Mouse (Mus musculus) embryo, embryonic 10 days (tissue): ENCODE measurements around the gene Iqcd.

ENCODE experiments used
- DNase-seq: peaks from one replicate; pipeline ENCODE4 v3.0.0-alpha.2; 2015; ENCODE audit warnings: low spot score

The Iqcd gene

DNA sequence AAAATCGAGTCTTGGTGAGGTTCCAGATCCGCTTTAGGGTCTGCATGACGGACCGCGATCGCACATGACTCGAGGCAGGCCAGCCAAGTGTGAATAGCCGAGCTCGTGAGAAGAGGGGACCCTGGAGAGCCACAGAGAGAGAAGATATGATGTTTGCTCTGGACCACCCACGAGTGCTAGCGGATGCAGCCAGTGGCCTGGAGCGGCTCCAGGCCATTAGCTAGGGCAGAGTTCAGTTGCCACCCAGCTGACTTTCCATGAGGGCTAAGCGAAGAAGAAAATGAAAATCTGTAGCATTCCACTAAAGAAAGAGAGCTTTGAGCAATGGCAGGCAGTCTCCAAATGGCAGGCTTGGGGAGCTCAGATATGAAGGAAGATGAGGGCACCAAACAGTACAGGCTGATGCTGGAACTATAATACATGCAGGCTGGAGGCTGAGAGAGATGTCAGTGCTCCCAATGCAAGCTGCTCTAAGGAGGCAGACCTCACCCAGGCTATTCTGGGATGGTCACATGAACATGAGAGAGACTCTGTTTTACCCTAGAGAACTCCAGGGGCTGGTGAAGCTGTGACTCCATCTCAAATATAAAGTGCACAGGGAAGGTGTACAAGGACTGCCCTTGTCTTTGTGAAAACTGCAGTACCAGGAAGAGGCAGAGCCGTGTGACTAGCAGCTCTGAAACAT lies 17.6 kb upstream of the Iqcd start:
- peak; percentile 62 for DNase-seq

GRCm38 (mm10) chr5:120574469-120575063 lies 14.2 kb upstream of the Iqcd start:
- DNase-seq, result no peak

DNA sequence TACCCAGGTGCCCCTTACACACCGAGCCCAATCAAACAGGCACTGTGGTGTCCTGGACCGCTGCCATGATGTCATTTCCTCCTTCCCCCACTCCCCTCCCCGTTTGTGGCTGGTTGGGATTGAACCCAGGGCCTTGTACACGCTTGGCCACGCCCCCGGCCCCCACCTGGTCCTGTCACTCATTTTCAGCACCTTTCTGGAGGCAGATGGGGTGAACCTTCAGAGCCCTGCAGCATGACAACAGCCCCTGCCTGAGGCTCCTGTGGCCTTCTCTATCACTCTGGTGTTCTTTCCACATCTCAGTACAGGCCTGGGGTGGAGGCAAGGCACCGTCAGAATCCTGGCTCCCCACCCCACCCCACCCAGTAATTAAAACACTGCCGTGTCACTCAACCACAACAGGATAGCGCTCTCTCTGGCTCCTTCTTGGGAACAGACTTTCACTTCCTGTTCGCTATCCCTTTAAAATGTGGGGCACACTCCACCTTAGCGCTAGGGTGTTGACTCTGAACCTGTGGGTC lies 12.0 kb upstream of the Iqcd start:
- DNase-seq, result no peak

DNA sequence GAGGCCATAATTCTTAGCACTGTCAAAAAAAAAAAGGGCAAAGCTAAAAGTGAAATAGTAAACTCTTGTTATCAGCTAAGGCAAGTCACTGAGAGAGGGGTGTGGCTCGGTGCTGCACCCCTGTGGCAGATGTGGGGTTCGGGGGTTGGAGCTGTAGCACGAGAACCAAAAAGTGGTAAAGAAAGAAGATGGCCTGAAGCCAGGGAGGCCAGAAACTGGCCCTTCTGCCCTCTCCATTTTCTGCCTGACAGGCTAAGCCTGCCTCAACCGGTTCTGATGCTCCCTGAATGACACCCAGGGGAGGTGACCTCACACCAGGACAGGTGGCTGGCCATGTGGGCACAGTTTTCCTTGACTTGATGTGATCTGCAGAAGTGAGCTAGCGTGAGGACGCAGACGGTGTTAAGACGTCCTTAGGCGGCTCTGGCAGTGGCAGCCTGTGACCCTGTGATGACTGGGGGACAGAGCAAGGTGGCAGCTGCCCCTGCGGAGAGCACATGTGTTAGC lies 10.8 kb upstream of the Iqcd start:
- peak; percentile 71 for DNase-seq

DNA sequence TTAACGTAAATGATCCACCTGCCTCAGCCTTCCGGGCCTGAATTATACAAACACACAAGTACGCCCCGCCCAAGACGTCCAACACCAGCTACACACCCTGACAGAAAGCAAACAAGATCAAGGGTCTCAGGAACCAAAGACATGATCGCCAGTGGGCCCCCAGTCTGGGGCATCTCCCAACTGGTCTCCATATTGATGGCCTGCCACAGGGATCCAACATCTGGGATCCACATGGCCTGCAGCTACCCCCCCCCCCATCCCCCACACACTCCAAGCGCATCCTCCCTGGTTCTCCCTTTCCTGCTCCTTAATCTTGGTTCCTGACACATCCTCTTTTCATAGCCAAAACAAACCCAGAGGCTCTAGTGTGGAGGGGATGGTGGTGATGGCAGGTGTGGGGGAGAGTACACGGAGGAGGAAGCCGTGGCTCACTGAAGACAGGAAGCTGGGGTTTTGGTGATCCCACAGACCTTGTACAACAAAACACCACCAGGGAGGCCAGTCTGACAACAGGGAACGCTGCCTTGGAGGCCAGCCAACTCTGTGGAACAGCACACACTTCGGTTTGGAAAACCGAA lies 10.2 kb upstream of the Iqcd start:
- DNase-seq, result peak; percentile 54

DNA sequence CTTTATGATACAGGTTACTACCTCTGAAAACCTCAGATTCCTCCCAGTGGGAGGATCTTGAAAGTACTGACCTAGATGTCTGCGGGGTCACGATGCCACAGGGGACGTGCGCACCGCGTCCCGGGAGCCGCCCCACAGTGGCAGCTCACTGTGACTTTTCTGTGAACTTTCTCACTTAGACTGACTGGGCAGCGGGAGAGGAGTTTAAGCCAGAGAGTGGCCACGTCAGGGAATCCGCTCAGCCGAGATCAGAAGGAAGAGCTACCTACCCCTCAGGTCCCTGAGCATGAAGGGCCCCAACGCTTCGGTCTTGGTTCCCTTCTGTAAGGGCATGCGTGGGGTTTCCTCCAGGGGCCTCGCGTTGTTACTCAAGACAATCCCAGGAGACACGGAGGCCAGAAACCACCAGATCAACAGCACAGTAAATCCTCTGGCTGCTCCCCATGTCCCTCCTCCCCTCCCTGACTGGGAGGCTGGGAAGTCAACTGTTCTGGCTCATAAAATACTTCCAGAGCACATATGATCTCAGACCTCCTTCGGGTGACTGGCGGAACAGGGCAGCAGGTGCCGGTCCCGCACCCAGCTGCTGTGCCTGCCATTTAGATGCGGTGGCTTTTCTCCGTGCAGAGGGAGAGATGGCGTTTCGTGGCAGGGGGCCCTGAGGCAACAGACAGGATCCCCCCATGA lies 9.5 kb upstream of the Iqcd start:
- no peak for DNase-seq

DNA sequence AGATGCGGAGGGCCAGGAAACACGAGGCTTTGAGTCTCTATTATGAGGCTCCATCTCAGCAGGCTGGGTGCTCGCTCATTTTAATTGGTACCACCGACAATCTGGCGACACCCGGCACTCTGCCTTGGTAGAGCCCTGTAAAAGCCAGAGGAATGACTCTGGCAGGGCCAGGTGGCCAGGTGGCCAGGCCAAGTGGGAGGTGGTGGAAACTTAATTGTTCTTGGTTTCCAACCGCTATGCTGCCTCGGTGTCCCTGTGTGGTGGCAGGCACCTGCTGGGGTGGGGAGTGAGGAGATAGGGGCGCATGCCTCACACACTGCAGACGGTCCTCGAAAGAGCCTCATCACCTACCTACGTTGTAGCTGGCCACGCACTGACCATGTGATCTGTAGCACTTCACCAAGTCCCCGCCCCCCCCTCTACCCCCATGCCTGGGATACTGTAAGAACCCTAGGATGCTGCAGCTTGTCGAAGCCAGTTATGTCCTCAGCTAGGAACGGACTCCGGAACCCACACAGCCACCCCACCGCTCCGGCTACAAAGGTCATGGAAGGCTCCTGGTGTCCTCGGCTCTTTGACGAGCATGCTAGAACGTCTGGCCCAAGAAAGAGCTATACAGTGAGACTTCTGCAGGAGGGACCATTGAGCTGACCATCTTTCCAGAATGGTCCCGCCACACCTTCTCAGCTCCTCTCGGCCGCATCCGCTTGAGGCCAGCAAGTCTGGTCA lies 8.8 kb upstream of the Iqcd start:
- DNase-seq, result no peak

GRCm38 (mm10) chr5:120582002-120582401 lies 6.8 kb upstream of the Iqcd start:
- DNase-seq, result no peak

GRCm38 (mm10) chr5:120583511-120583910 lies 5.3 kb upstream of the Iqcd start:
- DNase-seq, result no peak

DNA sequence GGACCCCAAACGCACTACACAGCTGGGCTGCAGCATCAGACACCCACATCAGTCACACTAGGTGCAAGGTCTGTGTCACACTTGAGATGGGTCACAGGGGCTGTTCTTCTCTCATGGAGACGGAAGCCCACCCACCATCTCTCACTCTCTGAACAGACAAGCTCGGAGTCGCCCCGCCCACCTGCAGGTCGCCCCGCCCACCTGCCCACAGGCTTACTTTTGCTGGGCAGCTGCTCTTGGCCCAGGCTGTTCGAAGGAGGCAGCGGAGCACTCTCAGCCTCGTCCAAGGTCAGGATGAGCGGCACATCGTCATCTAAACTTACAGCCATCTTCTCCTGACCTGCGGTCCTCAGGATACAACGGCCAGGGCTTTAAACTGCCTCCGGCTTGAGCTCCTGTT lies 3.8 kb upstream of the Iqcd start:
- peak; percentile 69 for DNase-seq

GRCm38 (mm10) chr5:120586741-120587615 lies 1.8 kb upstream of the Iqcd start:
- DNase-seq, result peak; percentile 57

- no peak for DNase-seq
Observed at GRCm38 (mm10) chr5:120587616-120587926, 1.2 kb upstream of the Iqcd start.

DNA sequence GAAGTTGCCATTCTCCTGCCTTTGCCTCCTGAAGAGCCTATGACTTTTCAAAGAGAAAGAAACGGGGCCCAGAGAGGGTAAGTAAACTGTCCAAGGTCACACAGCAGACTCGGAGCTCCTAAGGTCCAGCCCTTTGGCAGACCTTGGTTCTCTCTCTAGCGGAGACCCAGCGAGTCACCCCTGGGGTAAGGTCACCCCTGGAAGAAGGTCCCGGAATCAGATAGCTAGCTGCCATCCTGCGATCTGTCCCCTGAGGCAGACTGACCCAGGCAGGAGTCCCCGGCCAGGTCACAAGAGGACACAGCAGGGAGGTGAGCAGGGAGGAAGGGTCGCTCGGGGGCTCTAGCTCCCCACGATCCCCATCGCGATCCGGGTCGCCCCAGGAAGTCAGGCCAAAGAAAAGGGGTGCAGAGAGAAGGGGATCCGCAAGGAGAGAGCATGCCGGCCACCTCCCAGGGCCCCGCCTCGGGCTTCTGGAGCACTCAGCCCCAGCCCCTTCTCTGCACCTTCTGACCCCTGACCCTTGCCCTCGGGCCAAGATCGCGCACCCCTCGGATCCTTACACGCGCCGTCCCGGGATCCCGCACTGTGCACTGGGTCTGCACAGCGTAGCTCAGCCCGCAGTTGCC lies 762 bp upstream of the Iqcd start:
- no peak for DNase-seq

DNA sequence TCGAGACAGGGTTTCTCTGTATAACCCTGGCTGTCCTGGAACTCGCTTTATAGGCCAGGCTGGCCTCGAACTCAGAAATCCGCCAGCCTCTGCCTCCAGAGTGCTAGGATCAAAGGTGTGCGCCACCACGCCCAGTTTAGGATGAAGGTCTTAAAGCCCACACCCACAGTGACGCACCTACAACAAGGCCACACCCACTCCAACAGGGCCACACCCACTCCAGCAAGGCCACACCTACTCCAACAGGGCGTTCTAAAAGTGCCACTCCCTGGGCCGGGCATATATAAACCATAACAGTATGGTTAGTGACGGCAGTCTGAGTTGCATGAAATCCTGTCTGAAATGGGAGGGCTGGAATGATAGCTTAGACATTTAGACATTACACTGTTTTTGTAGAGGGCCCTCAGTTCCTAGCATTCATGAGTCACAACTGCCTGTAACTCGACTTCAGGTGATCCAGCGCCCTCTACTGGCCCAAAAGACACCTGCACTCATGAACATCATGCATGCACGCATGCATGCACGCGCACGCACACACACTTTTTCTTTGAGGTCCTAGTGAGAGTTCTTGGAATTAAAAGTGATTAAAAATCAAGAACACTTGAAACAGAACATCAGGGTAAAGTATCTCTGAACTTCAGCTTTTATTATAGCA lies 1.7 kb downstream of the Iqcd start:
- no peak for DNase-seq

GRCm38 (mm10) chr5:120592141-120592540 lies 3.3 kb downstream of the Iqcd start:
- no peak for DNase-seq

GRCm38 (mm10) chr5:120594485-120594884 lies 5.7 kb downstream of the Iqcd start:
- DNase-seq, result no peak

DNA sequence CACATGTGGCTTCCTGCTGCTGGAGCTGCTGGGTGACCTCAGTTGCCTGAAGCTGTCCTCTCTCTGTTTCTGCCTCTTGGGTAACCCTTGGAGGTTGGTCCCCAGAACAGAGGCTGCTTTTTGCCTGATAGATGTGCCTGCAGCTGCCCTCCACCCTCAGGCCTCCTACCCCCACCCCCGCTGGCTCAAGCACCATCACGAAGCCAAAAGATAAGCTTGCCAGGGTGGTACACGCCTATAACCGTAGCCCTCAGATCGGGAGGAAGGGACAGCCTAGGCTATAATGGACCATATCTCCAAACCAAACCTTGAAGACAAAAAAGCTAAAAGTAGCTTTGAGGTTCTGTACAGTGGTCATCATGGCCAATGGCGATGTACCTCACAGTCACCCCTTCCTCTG lies 10.8 kb downstream of the Iqcd start:
- no peak for DNase-seq

GRCm38 (mm10) chr5:120600946-120601668 lies 12.3 kb downstream of the Iqcd start:
- DNase-seq, result peak; percentile 76

DNA sequence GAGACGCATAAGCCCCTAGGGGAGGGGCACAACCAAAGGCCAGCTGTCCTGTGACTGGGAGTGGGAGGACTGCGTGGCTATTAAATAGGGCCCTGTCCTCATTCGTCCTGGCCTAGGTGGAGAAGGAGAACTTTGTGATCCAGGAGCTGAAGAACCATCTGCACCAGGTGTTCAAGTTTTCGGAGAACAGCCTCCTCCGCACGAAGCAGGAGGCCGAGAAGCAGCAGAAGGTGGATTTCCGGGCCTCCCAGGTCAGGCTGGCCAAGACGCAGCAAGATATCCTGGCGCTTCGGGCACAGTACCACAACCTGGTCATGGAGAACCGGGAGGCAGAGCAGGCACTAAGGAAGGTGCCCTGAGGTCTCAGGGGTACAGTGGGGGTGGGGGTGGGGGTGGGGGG lies 13.4 kb downstream of the Iqcd start:
- DNase-seq, result no peak
